Mouse (Mus musculus) ES-Bruce4 (cell line): ENCODE results near the gene Cnmd.

Source experiments
- CTCF ChIP-seq: IDR thresholded peaks from one replicate; pipeline ENCODE4 v1.8.1; 2011; ENCODE audit warnings: low read depth, low read length
- EP300 ChIP-seq: IDR thresholded peaks from 2 replicates; pipeline ENCODE4 v1.6.1; 2011; ENCODE audit warnings: low read depth, low read length; ENCODE audit not compliant: insufficient read depth

GRCm38 (mm10) chr14:79658286-79658685 is 3.7 kb downstream of the Cnmd start:
- no peak for TF ChIP-seq CTCF
- TF ChIP-seq EP300, result no peak
